In genomic region chr1:76942730-76943129, GRCm38 (mm10) we compare ENCODE assay signal across 8 mouse cellular contexts.
DNase-seq lines count a peak whose midpoint lies in the region; ATAC-seq lines count a peak whose summit lies in the region.

No protein-coding gene starts in this region.

- DNase-seq in gastrocnemius, adult 18-20 months (ENCODE audit: low spot score), result peak; percentile 18
- DNase-seq in gastrocnemius, postnatal 10 days, result no peak
- peak; percentile 1 to 6 for DNase-seq in right cerebral cortex, postnatal 36 days (ENCODE audit: low spot score in 2 of 2)
- DNase-seq in right cerebral cortex, postnatal 25 days, result no peak
- peak; percentile 68 to 70 for DNase-seq in heart, postnatal 10 days
- no peak for DNase-seq in spleen, adult 12 weeks (ENCODE audit: low spot score)

- intact Hi-C loops in heart, postnatal 10 days (cut with DNase I), result no loop called here

- H3K27ac ChIP-seq in lung, embryonic 15.5 days, result peak overlapping the region; percentile 24; the same call in 1 of the 2 replicates
- H3K27ac ChIP-seq in forebrain, embryonic 15.5 days (replicated peaks), result no peak overlapping the region

- H3K4me3 ChIP-seq in lung, embryonic 15.5 days, result no peak overlapping the region
- no peak overlapping the region for H3K4me3 ChIP-seq in forebrain, embryonic 15.5 days

- H3K36me3 ChIP-seq in lung, embryonic 15.5 days, result no peaks in the 10 kb centered on the region
- H3K36me3 ChIP-seq in forebrain, embryonic 15.5 days, result no peaks in the 10 kb centered on the region

- H3K27me3 ChIP-seq in lung, embryonic 15.5 days, result no peaks in the 10 kb centered on the region
- no peaks in the 10 kb centered on the region for H3K27me3 ChIP-seq in forebrain, embryonic 15.5 days

- H3K9ac ChIP-seq in lung, embryonic 15.5 days, result no peak overlapping the region
- no peak overlapping the region for H3K9ac ChIP-seq in forebrain, embryonic 15.5 days (replicated peaks)

- peaks cover 22% of the 10 kb centered on the region for H3K4me1 ChIP-seq in lung, embryonic 15.5 days
- H3K4me1 ChIP-seq in forebrain, embryonic 15.5 days, result 0 out of 2 replicates have a peak, but pooled peaks cover 6% of the 10 kb centered on the region

- H3K4me2 ChIP-seq in lung, embryonic 15.5 days, result no peak overlapping the region; the same call in 1 of the 2 replicates
- no peak overlapping the region for H3K4me2 ChIP-seq in forebrain, embryonic 15.5 days (replicated peaks)

- peak; percentile 92 for ATAC-seq in lung, embryonic 15.5 days (ENCODE audit: borderline replicate concordance, extremely low read depth, low FRiP score, low TSS enrichment)
- ATAC-seq in forebrain, embryonic 15.5 days (replicated peaks), result no peak; the same call in 1 of the 2 replicates

- H3K9me3 ChIP-seq in lung, embryonic 15.5 days, result no peaks in the 10 kb centered on the region
- H3K9me3 ChIP-seq in forebrain, embryonic 15.5 days, result no peaks in the 10 kb centered on the region

- 2% methylated on average over 3 of the region's 3 CpGs for WGBS in lung, embryonic 15.5 days
- 31% methylated on average over 3 of the region's 3 CpGs for WGBS in forebrain, embryonic 15.5 days

Comparison
In these comparisons a context has a peak if more than half of its experiments do, and no peak if none do; other contexts are left out.
1. DNase-seq: peak in gastrocnemius, adult 18-20 months (single experiment), right cerebral cortex, postnatal 36 days (2 of 2) and heart, postnatal 10 days (2 of 2); none in gastrocnemius, postnatal 10 days (single experiment), right cerebral cortex, postnatal 25 days (single experiment) and spleen, adult 12 weeks (single experiment).